In genomic region chr13:51093430-51093829, GRCm38 (mm10) we compare ENCODE assay signal across 26 mouse cellular contexts. TPM values are rescaled to one million over a fixed set of nuclear protein-coding genes. Genes with fewer than 3 reads are reported as not detected.
A peak's percentile ranks its signal among the peaks of the same experiment; 100 is the strongest.
DNase-seq lines count a peak whose midpoint lies in the region; ATAC-seq and TF ChIP-seq lines count a peak whose summit lies in the region.
"Had no signal": no experiment of that assay in that cellular context is flagged by ENCODE, and none has a peak within 500 bp of the region (broad histone marks: within the 10 kb centered on the region; RNA-seq: fewer than 3 reads in every experiment).

No protein-coding gene starts in this region.

- H3K4me1 ChIP-seq in kidney, embryonic 15.5 days, result no peaks in the 10 kb centered on the region
- no peaks in the 10 kb centered on the region for H3K4me1 ChIP-seq in liver, postnatal 0 days (ENCODE audit: insufficient read depth)
- no peaks in the 10 kb centered on the region for H3K4me1 ChIP-seq in liver, embryonic 11.5 days (replicated peaks; ENCODE audit: control insufficient read depth, insufficient read depth, low read length)
- H3K4me1 ChIP-seq in MEL (ENCODE audit: control insufficient read depth in 1 of 2, insufficient read depth in 2 of 2, low read length in 2 of 2), result peaks cover 14 to 40% of the 10 kb centered on the region in 2 experiments
- H3K4me1 ChIP-seq: embryonic facial prominence, embryonic 13.5 days; forebrain, embryonic 12.5 days had no signal

- no peak overlapping the region for H3K27ac ChIP-seq in kidney, embryonic 15.5 days
- no peak overlapping the region for H3K27ac ChIP-seq in liver, postnatal 0 days (ENCODE audit: low read depth)
- H3K27ac ChIP-seq in liver, embryonic 11.5 days (ENCODE audit: low read depth, low read length), result no peak overlapping the region
- no peak overlapping the region for H3K27ac ChIP-seq in MEL (ENCODE audit: control insufficient read depth, low read depth, low read length)
- H3K27ac ChIP-seq: embryonic facial prominence, embryonic 13.5 days; embryonic facial prominence, embryonic 15.5 days; forebrain, embryonic 10.5 days; forebrain, embryonic 12.5 days had no signal

- no peaks in the 10 kb centered on the region for H3K9me3 ChIP-seq in kidney, embryonic 15.5 days (replicated peaks)
- H3K9me3 ChIP-seq in liver, postnatal 0 days (ENCODE audit: low read length), result no peaks in the 10 kb centered on the region
- H3K9me3 ChIP-seq in liver, embryonic 11.5 days (ENCODE audit: control insufficient read depth, low read length), result no peaks in the 10 kb centered on the region
- no peaks in the 10 kb centered on the region for H3K9me3 ChIP-seq in MEL (replicated peaks; ENCODE audit: insufficient read depth, low read length)
- H3K9me3 ChIP-seq: embryonic facial prominence, embryonic 13.5 days; embryonic facial prominence, embryonic 15.5 days; forebrain, embryonic 10.5 days; forebrain, embryonic 12.5 days had no signal

- H3K9ac ChIP-seq in kidney, embryonic 15.5 days, result no peak overlapping the region
- H3K9ac ChIP-seq in liver, postnatal 0 days (replicated peaks), result no peak overlapping the region
- H3K9ac ChIP-seq in liver, embryonic 11.5 days (ENCODE audit: low read depth, low read length), result no peak overlapping the region
- H3K9ac ChIP-seq in MEL (ENCODE audit: control insufficient read depth, low read depth, low read length, poor library complexity, severe bottlenecking), result no peak overlapping the region
- H3K9ac ChIP-seq: embryonic facial prominence, embryonic 13.5 days; embryonic facial prominence, embryonic 15.5 days; forebrain, embryonic 12.5 days had no signal

- no peak for ATAC-seq in kidney, embryonic 15.5 days (replicated peaks; ENCODE audit: low FRiP score)
- peak; percentile 58; the same call in 1 of the 2 replicates for ATAC-seq in liver, postnatal 0 days
- no peak for ATAC-seq in liver, embryonic 11.5 days (replicated peaks; ENCODE audit: low FRiP score)
- no peak for ATAC-seq in cerebellum, adult (ENCODE audit: insufficient number of reproducible peaks, low FRiP score, low TSS enrichment)
- ATAC-seq: CD4-positive, CD25-positive, alpha-beta regulatory T cell, adult 4 months; forebrain, embryonic 14.5 days; forebrain, embryonic 16.5 days had no signal

- no peaks in the 10 kb centered on the region for H3K36me3 ChIP-seq in kidney, embryonic 15.5 days
- no peaks in the 10 kb centered on the region for H3K36me3 ChIP-seq in liver, postnatal 0 days (replicated peaks; ENCODE audit: insufficient read depth, low read length)
- no peaks in the 10 kb centered on the region for H3K36me3 ChIP-seq in liver, embryonic 11.5 days (ENCODE audit: control insufficient read depth, insufficient read depth, low read length)
- peaks cover 0 to 30% of the 10 kb centered on the region in 2 experiments; a peak in 2 of 4 replicates for H3K36me3 ChIP-seq in MEL (ENCODE audit: control insufficient read depth in 1 of 2, insufficient read depth in 2 of 2, low read length in 2 of 2)
- H3K36me3 ChIP-seq: embryonic facial prominence, embryonic 13.5 days; embryonic facial prominence, embryonic 15.5 days; forebrain, embryonic 10.5 days; forebrain, embryonic 12.5 days had no signal

- TF ChIP-seq POLR2A in MEL (IDR thresholded peaks at IDR 0.05; ENCODE audit: control insufficient read depth in 1 of 2, insufficient read depth in 1 of 2, low read depth in 1 of 2, low read length in 2 of 2, poor library complexity in 1 of 2), result no peak

- DNase-seq in kidney, adult 11 months, result peak; percentile 23
- DNase-seq in kidney, adult 9 months, result peak; percentile 46
- DNase-seq in kidney, adult 18-20 months, result no peak
- no peak for DNase-seq in liver, postnatal 0 days
- no peak for DNase-seq in liver, embryonic 11.5 days (ENCODE audit: low spot score)
- DNase-seq in MEL (ENCODE audit: low read depth, low spot score), result peak; percentile 56
- DNase-seq: adrenal gland, adult 2 months; adrenal gland, postnatal 10 days; adrenal gland, postnatal 25 days; B cell, adult 2 months; cerebellum, adult 11-12 months; cerebellum, adult 2 months; cerebellum, adult 9-10 months; cerebellum, postnatal 10 days; cerebellum, postnatal 25 days had no signal

- H3K4me2 ChIP-seq in kidney, embryonic 15.5 days, result no peak overlapping the region
- no peak overlapping the region for H3K4me2 ChIP-seq in liver, postnatal 0 days (ENCODE audit: low read depth, low read length)
- H3K4me2 ChIP-seq in liver, embryonic 11.5 days, result no peak overlapping the region
- H3K4me2 ChIP-seq: embryonic facial prominence, embryonic 13.5 days; embryonic facial prominence, embryonic 15.5 days; forebrain, embryonic 12.5 days had no signal

- 86% methylated on average over 5 of the region's 5 CpGs for WGBS in kidney, embryonic 15.5 days
- WGBS in liver, postnatal 0 days (ENCODE audit: insufficient replicate concordance), result 65% methylated on average over 5 of the region's 5 CpGs
- 66% methylated on average over 5 of the region's 5 CpGs for WGBS in liver, embryonic 11.5 days

- H3K4me3 ChIP-seq in kidney, embryonic 15.5 days (replicated peaks), result no peak overlapping the region
- H3K4me3 ChIP-seq in liver, postnatal 0 days (ENCODE audit: low read depth, low read length), result no peak overlapping the region
- no peak overlapping the region for H3K4me3 ChIP-seq in liver, embryonic 11.5 days (ENCODE audit: low read depth, low read length)
- no peak overlapping the region for H3K4me3 ChIP-seq in MEL (ENCODE audit: control insufficient read depth in 1 of 2, insufficient read depth in 1 of 2, low read depth in 2 of 2, low read length in 2 of 2)
- H3K4me3 ChIP-seq: embryonic facial prominence, embryonic 13.5 days; embryonic facial prominence, embryonic 15.5 days; erythroblast, embryonic 14.5 days; forebrain, embryonic 10.5 days; forebrain, embryonic 12.5 days had no signal

- H3K79me2 ChIP-seq in MEL (ENCODE audit: control insufficient read depth, insufficient read depth, low read length, poor library complexity), result no peaks in the 10 kb centered on the region

- no peak for TF ChIP-seq CTCF in liver, postnatal 0 days (IDR thresholded peaks at IDR 0.05; ENCODE audit: low read depth)
- TF ChIP-seq CTCF in MEL (IDR thresholded peaks at IDR 0.05 in 2 of 3, conservative IDR thresholded peaks at IDR 0.05 in 1 of 3; ENCODE audit: control insufficient read depth in 1 of 3, insufficient read depth in 1 of 3, low read depth in 2 of 3, low read length in 3 of 3, poor library complexity in 1 of 3, severe bottlenecking in 1 of 3), result no peak

- no peak for TF ChIP-seq RAD21 in MEL (IDR thresholded peaks at IDR 0.05; ENCODE audit: low read depth, low read length)

- no peak for TF ChIP-seq EP300 in liver, postnatal 0 days (IDR thresholded peaks at IDR 0.05; ENCODE audit: low read depth)
- 0 out of 4 replicates have a peak, but pooled peaks of 1 of the 2 experiments have one; percentile 7 for TF ChIP-seq EP300 in MEL (IDR thresholded peaks at IDR 0.05; ENCODE audit: low read depth in 1 of 2, low read length in 2 of 2)

- no peaks in the 10 kb centered on the region for H3K27me3 ChIP-seq in kidney, embryonic 15.5 days
- no peaks in the 10 kb centered on the region for H3K27me3 ChIP-seq in liver, postnatal 0 days (ENCODE audit: insufficient read depth, low read length)
- H3K27me3 ChIP-seq in liver, embryonic 11.5 days (replicated peaks; ENCODE audit: control insufficient read depth, insufficient read depth, low read length), result no peaks in the 10 kb centered on the region
- no peaks in the 10 kb centered on the region for H3K27me3 ChIP-seq in MEL (ENCODE audit: control insufficient read depth in 1 of 2, insufficient read depth in 2 of 2, low read length in 2 of 2)
- H3K27me3 ChIP-seq: CH12.LX; embryonic facial prominence, embryonic 13.5 days; embryonic facial prominence, embryonic 15.5 days; forebrain, embryonic 12.5 days had no signal

TF ChIP-seq in MEL, 35 proteins besides CTCF, POLR2A, EP300 and RAD21:
- TF ChIP-seq MAZ (IDR thresholded peaks at IDR 0.05; ENCODE audit: low read depth, low read length) (no peak), POLR2AphosphoS5 (IDR thresholded peaks at IDR 0.05; ENCODE audit: borderline replicate concordance, low read depth, low read length) (no peak), JUND (IDR thresholded peaks at IDR 0.05; ENCODE audit: low read depth, low read length) (no peak), RCOR1 (IDR thresholded peaks at IDR 0.05; ENCODE audit: low read depth, low read length) (peak; percentile 88), ETS1 (IDR thresholded peaks at IDR 0.05; ENCODE audit: low read depth, low read length) (peak; percentile 58), GATA1 (IDR thresholded peaks at IDR 0.05; ENCODE audit: low read depth, low read length) (peak; percentile 59), MAFK (IDR thresholded peaks at IDR 0.05; ENCODE audit: borderline replicate concordance, low read depth, low read length) (peak; percentile 28; the same call in 1 of the 2 replicates), TBP (IDR thresholded peaks at IDR 0.05; ENCODE audit: low read depth, low read length) (no peak)

RNA-seq across cellular contexts. Expression of gene Spin1, which starts 7.2 kb away (rescaled TPM):
- 83.7 and 86.4 TPM in 2 replicates for polyA plus RNA-seq in kidney, embryonic 15.5 days (2015; fragmentation: Nextera tagmentation; extraction: Ambion mirVana)
- 11.7 and 12.6 TPM in 2 replicates for polyA plus RNA-seq in liver, postnatal 0 days (2015; fragmentation: Nextera tagmentation; extraction: Ambion mirVana)
- 39.5 TPM in 2 replicates for polyA plus RNA-seq in liver, embryonic 11.5 days (2014; fragmentation: Nextera tagmentation; extraction: Ambion mirVana)
- 16.6 and 19.8 TPM in 2 replicates for total RNA-seq in MEL (2012; rRNA removed)
- polyA plus RNA-seq in MEL (2012; ENCODE audit: insufficient read depth in 1 of 2, insufficient read length in 2 of 2, low read depth in 1 of 2, low replicate concordance in 2 of 2, missing spikeins in 1 of 2), result 10 to 100 TPM; 23.7 to 47.3 TPM

Comparison
In these comparisons a context has a peak if more than half of its experiments do, and no peak if none do; other contexts are left out.
1. DNase-seq: peak in kidney, adult 11 months (single experiment), kidney, adult 9 months (single experiment) and MEL (single experiment); none in kidney, adult 18-20 months (single experiment), liver, postnatal 0 days (single experiment) and liver, embryonic 11.5 days (single experiment).